Mouse (Mus musculus): ENCODE results near the gene Vsig10l. TPM values are rescaled to one million over a fixed set of nuclear protein-coding genes. Genes with fewer than 3 reads are reported as not detected.

Gene Vsig10l
- polyA plus RNA-seq, 1 experiment: 1.9 TPM

- Histone ChIP-seq H3K4me3 (ENCODE audit: low read depth, low read length) (no peak overlapping the region), H3K27me3 (ENCODE audit: control insufficient read depth, insufficient read depth, low read length, poor library complexity, severe bottlenecking) (no peaks in the 10 kb centered on the region), H3K9me3 (replicated peaks; ENCODE audit: control insufficient read depth, insufficient read depth, low read length, poor library complexity, severe bottlenecking) (peaks cover 5% of the 10 kb centered on the region), H3K36me3 (ENCODE audit: control insufficient read depth, insufficient read depth, low read length, poor library complexity, severe bottlenecking) (no peaks in the 10 kb centered on the region), H3K9ac (ENCODE audit: low read depth, poor library complexity, severe bottlenecking) (no peak overlapping the region), H3K27ac (ENCODE audit: insufficient read depth, low read length) (no peak overlapping the region), H3K4me1 (ENCODE audit: control insufficient read depth, insufficient read depth, low read length) (no peaks in the 10 kb centered on the region)
- no peak for TF ChIP-seq POLR2A (IDR thresholded peaks at IDR 0.05; ENCODE audit: insufficient read depth, low read length)
- TF ChIP-seq CTCF (IDR thresholded peaks at IDR 0.05; ENCODE audit: low read depth, low read length): no peak
- no peak for TF ChIP-seq EP300 (IDR thresholded peaks at IDR 0.05; ENCODE audit: insufficient read depth, low read depth, low read length)
Observed at GRCm38 (mm10) chr7:43451726-43452125, 11.2 kb upstream of the Vsig10l start.

GRCm38 (mm10) chr7:43452609-43453008 lies 10.3 kb upstream of the Vsig10l start:
- no peaks in the 10 kb centered on the region for H3K4me1 ChIP-seq (ENCODE audit: control insufficient read depth, insufficient read depth, low read length)
- H3K27me3 ChIP-seq (ENCODE audit: control insufficient read depth, insufficient read depth, low read length, poor library complexity, severe bottlenecking): no peaks in the 10 kb centered on the region
- no peak overlapping the region for H3K4me3 ChIP-seq (ENCODE audit: low read depth, low read length)
- H3K9me3 ChIP-seq (replicated peaks; ENCODE audit: control insufficient read depth, insufficient read depth, low read length, poor library complexity, severe bottlenecking): peaks cover 9% of the 10 kb centered on the region
- TF ChIP-seq POLR2A (IDR thresholded peaks at IDR 0.05; ENCODE audit: insufficient read depth, low read length) (no peak), CTCF (IDR thresholded peaks at IDR 0.05; ENCODE audit: low read depth, low read length) (peak; percentile 45)
- H3K27ac ChIP-seq (ENCODE audit: insufficient read depth, low read length): no peak overlapping the region
- no peaks in the 10 kb centered on the region for H3K36me3 ChIP-seq (ENCODE audit: control insufficient read depth, insufficient read depth, low read length, poor library complexity, severe bottlenecking)
- no peak overlapping the region for H3K9ac ChIP-seq (ENCODE audit: low read depth, poor library complexity, severe bottlenecking)

GRCm38 (mm10) chr7:43453599-43454355 lies 9.2 kb upstream of the Vsig10l start:
- TF ChIP-seq EP300 (IDR thresholded peaks at IDR 0.05; ENCODE audit: insufficient read depth, low read depth, low read length) (no peak), CTCF (IDR thresholded peaks at IDR 0.05; ENCODE audit: low read depth, low read length) (no peak), POLR2A (IDR thresholded peaks at IDR 0.05; ENCODE audit: insufficient read depth, low read length) (no peak)
- H3K36me3 ChIP-seq (ENCODE audit: control insufficient read depth, insufficient read depth, low read length, poor library complexity, severe bottlenecking): no peaks in the 10 kb centered on the region

GRCm38 (mm10) chr7:43454371-43454770 lies 8.6 kb upstream of the Vsig10l start:
- H3K4me3 ChIP-seq (ENCODE audit: low read depth, low read length): no peak overlapping the region
- H3K36me3 ChIP-seq (ENCODE audit: control insufficient read depth, insufficient read depth, low read length, poor library complexity, severe bottlenecking): no peaks in the 10 kb centered on the region
- H3K27ac ChIP-seq (ENCODE audit: insufficient read depth, low read length): no peak overlapping the region
- TF ChIP-seq POLR2A (IDR thresholded peaks at IDR 0.05; ENCODE audit: insufficient read depth, low read length) (no peak), CTCF (IDR thresholded peaks at IDR 0.05; ENCODE audit: low read depth, low read length) (no peak), EP300 (IDR thresholded peaks at IDR 0.05; ENCODE audit: insufficient read depth, low read depth, low read length) (no peak)
- H3K4me1 ChIP-seq (ENCODE audit: control insufficient read depth, insufficient read depth, low read length): no peaks in the 10 kb centered on the region
- peaks cover 9% of the 10 kb centered on the region for H3K9me3 ChIP-seq (replicated peaks; ENCODE audit: control insufficient read depth, insufficient read depth, low read length, poor library complexity, severe bottlenecking)
- H3K9ac ChIP-seq (ENCODE audit: low read depth, poor library complexity, severe bottlenecking): no peak overlapping the region
- no peaks in the 10 kb centered on the region for H3K27me3 ChIP-seq (ENCODE audit: control insufficient read depth, insufficient read depth, low read length, poor library complexity, severe bottlenecking)

More at GRCm38 (mm10) chr7:43453599-43454355, 9.2 kb upstream of the Vsig10l start:
- Histone ChIP-seq H3K4me1 (ENCODE audit: control insufficient read depth, insufficient read depth, low read length) (no peaks in the 10 kb centered on the region), H3K4me3 (ENCODE audit: low read depth, low read length) (no peak overlapping the region), H3K9ac (ENCODE audit: low read depth, poor library complexity, severe bottlenecking) (no peak overlapping the region), H3K27ac (ENCODE audit: insufficient read depth, low read length) (no peak overlapping the region), H3K9me3 (replicated peaks; ENCODE audit: control insufficient read depth, insufficient read depth, low read length, poor library complexity, severe bottlenecking) (peaks cover 9% of the 10 kb centered on the region), H3K27me3 (ENCODE audit: control insufficient read depth, insufficient read depth, low read length, poor library complexity, severe bottlenecking) (no peaks in the 10 kb centered on the region)

GRCm38 (mm10) chr7:43463976-43464375 lies 1.0 kb downstream of the Vsig10l start:
- no peak overlapping the region for H3K27ac ChIP-seq (ENCODE audit: insufficient read depth, low read length)
- H3K4me3 ChIP-seq (ENCODE audit: low read depth, low read length): no peak overlapping the region
- H3K27me3 ChIP-seq (ENCODE audit: control insufficient read depth, insufficient read depth, low read length, poor library complexity, severe bottlenecking): no peaks in the 10 kb centered on the region
- TF ChIP-seq EP300 (IDR thresholded peaks at IDR 0.05; ENCODE audit: insufficient read depth, low read depth, low read length) (no peak), POLR2A (IDR thresholded peaks at IDR 0.05; ENCODE audit: insufficient read depth, low read length) (no peak), CTCF (IDR thresholded peaks at IDR 0.05; ENCODE audit: low read depth, low read length) (no peak)
- no peak overlapping the region for H3K9ac ChIP-seq (ENCODE audit: low read depth, poor library complexity, severe bottlenecking)
- no peaks in the 10 kb centered on the region for H3K36me3 ChIP-seq (ENCODE audit: control insufficient read depth, insufficient read depth, low read length, poor library complexity, severe bottlenecking)
- H3K4me1 ChIP-seq (ENCODE audit: control insufficient read depth, insufficient read depth, low read length): no peaks in the 10 kb centered on the region
- no peaks in the 10 kb centered on the region for H3K9me3 ChIP-seq (replicated peaks; ENCODE audit: control insufficient read depth, insufficient read depth, low read length, poor library complexity, severe bottlenecking)

- H3K4me1 ChIP-seq (ENCODE audit: control insufficient read depth, insufficient read depth, low read length): no peaks in the 10 kb centered on the region
- no peak overlapping the region for H3K9ac ChIP-seq (ENCODE audit: low read depth, poor library complexity, severe bottlenecking)
- no peak for TF ChIP-seq POLR2A (IDR thresholded peaks at IDR 0.05; ENCODE audit: insufficient read depth, low read length)
- TF ChIP-seq EP300 (IDR thresholded peaks at IDR 0.05; ENCODE audit: insufficient read depth, low read depth, low read length): no peak
- TF ChIP-seq CTCF (IDR thresholded peaks at IDR 0.05; ENCODE audit: low read depth, low read length): no peak
- no peaks in the 10 kb centered on the region for H3K36me3 ChIP-seq (ENCODE audit: control insufficient read depth, insufficient read depth, low read length, poor library complexity, severe bottlenecking)
- no peak overlapping the region for H3K27ac ChIP-seq (ENCODE audit: insufficient read depth, low read length)
- peak overlapping the region; percentile 70 for H3K4me3 ChIP-seq (ENCODE audit: low read depth, low read length)
- no peaks in the 10 kb centered on the region for H3K9me3 ChIP-seq (replicated peaks; ENCODE audit: control insufficient read depth, insufficient read depth, low read length, poor library complexity, severe bottlenecking)
- no peaks in the 10 kb centered on the region for H3K27me3 ChIP-seq (ENCODE audit: control insufficient read depth, insufficient read depth, low read length, poor library complexity, severe bottlenecking)
Observed at GRCm38 (mm10) chr7:43464864-43465343, 2.0 kb downstream of the Vsig10l start.
